Mouse (Mus musculus): ENCODE data around the gene Hsd17b11.

DNA sequence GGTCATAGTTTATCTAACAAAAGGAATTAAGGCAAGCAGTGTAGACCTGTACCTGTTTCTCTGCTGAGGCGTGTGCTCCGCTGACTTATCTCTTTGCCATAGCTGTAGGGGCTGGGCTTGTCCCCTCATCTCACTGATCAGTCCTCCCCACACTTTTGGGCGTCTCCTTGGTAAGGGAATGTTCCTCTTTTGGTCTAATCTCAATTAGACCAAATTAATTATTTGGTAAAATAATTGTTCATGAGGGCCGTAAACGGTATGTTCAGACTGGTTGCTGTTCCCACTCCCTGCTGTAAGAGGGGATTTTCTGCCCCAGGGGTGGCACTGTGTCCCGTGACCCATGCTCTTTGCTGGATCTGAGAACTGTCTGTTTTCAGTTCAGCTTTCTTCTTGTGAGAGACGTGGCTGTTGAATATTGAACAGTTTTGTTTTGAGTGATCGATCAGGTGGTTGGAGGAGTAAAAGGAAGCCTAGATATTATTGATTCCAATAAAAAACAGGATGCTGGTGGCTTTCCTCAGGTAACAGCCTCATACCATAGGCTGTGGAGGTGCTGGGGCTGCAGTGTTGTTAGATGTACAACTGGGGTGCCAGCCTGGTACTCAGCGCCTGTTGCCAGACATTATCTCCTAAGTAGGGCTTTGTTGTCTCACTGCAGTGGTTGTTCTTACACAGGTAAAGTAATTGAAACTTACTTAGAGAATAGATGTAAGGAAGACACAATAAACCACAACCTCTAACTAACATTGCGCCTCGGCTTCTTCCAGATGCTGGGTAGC is 41.2 kb upstream of the Hsd17b11 start:
- no peak for TF ChIP-seq CTCF (IDR thresholded peaks at IDR 0.05; ENCODE audit: low read depth)
- no peak for TF ChIP-seq EP300 (optimal IDR thresholded peaks at IDR 0.05)

Measured in stomach, postnatal 0 days (tissue).